Mouse (Mus musculus): Measurements from ENCODE around the gene Tuba8. TPM values are rescaled to one million over a fixed set of nuclear protein-coding genes. Genes with fewer than 3 reads are reported as not detected.

Gene Tuba8
- total and polyA plus RNA-seq, 2 experiments: 0.55 to 1.6 TPM

- Histone ChIP-seq H3K4me1 (ENCODE audit: control insufficient read depth, insufficient read depth, low read length) (peaks cover 8% of the 10 kb centered on the region), H3K27ac (replicated peaks; ENCODE audit: insufficient read depth, low read depth, low read length) (no peak overlapping the region), H3K79me2 (ENCODE audit: control insufficient read depth, insufficient read depth, low read length) (no peaks in the 10 kb centered on the region), H3K36me3 (ENCODE audit: control insufficient read depth, insufficient read depth, low read length) (peaks cover 8% of the 10 kb centered on the region), H3K4me3 (ENCODE audit: insufficient read depth, low read depth, low read length) (no peak overlapping the region), H3K27me3 (ENCODE audit: control insufficient read depth, insufficient read depth, low read length) (no peaks in the 10 kb centered on the region), H3K9ac (ENCODE audit: low read depth, low read length) (no peak overlapping the region)
- no peak for DNase-seq (ENCODE audit: extremely low read depth, low read depth, low spot score)
- TF ChIP-seq POLR2A (IDR thresholded peaks at IDR 0.05; ENCODE audit: extremely low read depth, insufficient read depth, low read length): no peak
- TF ChIP-seq CTCF (IDR thresholded peaks at IDR 0.05; ENCODE audit: low read depth, low read length): no peak
- WGBS: 95% methylated on average over 5 of the region's 5 CpGs
Observed at GRCm38 (mm10) chr6:121202026-121202425, 8.5 kb upstream of the Tuba8 start.

DNA sequence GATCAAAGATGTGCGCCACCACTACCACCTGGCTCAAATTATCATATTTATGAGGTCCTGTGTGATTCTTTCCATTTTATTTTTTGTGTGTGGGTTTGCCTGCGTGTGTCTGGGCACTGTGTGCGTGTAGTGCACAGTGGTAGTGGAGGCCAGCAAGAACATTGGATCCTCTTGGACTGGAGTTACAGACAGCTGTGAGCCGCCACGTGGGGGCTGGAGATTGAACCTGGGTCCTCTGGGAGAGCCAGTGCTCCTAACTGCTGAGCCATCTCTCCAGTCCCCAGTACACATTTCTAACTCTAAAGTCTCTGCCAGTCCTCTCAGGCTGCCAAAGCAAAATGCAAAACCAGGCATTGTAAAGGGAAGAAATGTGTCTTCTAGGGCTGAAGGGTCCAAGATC lies 4.0 kb upstream of the Tuba8 start:
- peaks cover 8% of the 10 kb centered on the region for H3K36me3 ChIP-seq (ENCODE audit: control insufficient read depth, insufficient read depth, low read length)
- no peak overlapping the region for H3K27ac ChIP-seq (replicated peaks; ENCODE audit: insufficient read depth, low read depth, low read length)
- H3K27me3 ChIP-seq (ENCODE audit: control insufficient read depth, insufficient read depth, low read length): no peaks in the 10 kb centered on the region
- peaks cover 4% of the 10 kb centered on the region for H3K4me1 ChIP-seq (ENCODE audit: control insufficient read depth, insufficient read depth, low read length)
- 92% methylated on average over 5 of the region's 5 CpGs for WGBS
- TF ChIP-seq POLR2A (IDR thresholded peaks at IDR 0.05; ENCODE audit: extremely low read depth, insufficient read depth, low read length) (no peak), CTCF (IDR thresholded peaks at IDR 0.05; ENCODE audit: low read depth, low read length) (no peak)
- H3K79me2 ChIP-seq (ENCODE audit: control insufficient read depth, insufficient read depth, low read length): no peaks in the 10 kb centered on the region
- no peak overlapping the region for H3K4me3 ChIP-seq (ENCODE audit: insufficient read depth, low read depth, low read length)
- DNase-seq (ENCODE audit: extremely low read depth, low read depth, low spot score): no peak
- H3K9ac ChIP-seq (ENCODE audit: low read depth, low read length): no peak overlapping the region

DNA sequence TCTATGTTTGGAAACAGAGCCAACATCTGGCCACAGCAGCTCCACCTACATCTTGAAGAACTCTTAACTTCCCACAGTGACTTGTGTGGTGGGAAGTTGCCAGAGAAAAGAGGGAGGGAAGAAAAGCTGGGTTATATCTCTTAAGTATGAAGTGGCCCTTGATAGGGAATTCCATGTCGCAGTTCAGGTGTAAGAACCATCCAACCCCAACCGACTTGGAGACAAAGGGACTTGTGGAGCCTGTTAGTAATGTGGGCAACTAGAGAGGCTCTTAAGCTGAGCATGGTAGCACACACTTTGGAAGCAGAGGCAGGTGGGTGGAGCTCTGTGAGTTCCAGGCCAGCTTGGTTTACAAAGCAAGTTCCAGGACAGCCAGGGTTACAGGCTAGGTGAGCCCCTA lies 912 bp upstream of the Tuba8 start:
- H3K9ac ChIP-seq (ENCODE audit: low read depth, low read length): no peak overlapping the region
- TF ChIP-seq POLR2A (IDR thresholded peaks at IDR 0.05; ENCODE audit: extremely low read depth, insufficient read depth, low read length) (no peak), CTCF (IDR thresholded peaks at IDR 0.05; ENCODE audit: low read depth, low read length) (no peak)
- H3K27ac ChIP-seq (replicated peaks; ENCODE audit: insufficient read depth, low read depth, low read length): no peak overlapping the region
- peaks cover 6% of the 10 kb centered on the region for H3K4me1 ChIP-seq (ENCODE audit: control insufficient read depth, insufficient read depth, low read length)
- 91% methylated on average over 2 of the region's 2 CpGs for WGBS
- no peak for DNase-seq (ENCODE audit: extremely low read depth, low read depth, low spot score)
- H3K79me2 ChIP-seq (ENCODE audit: control insufficient read depth, insufficient read depth, low read length): no peaks in the 10 kb centered on the region
- H3K36me3 ChIP-seq (ENCODE audit: control insufficient read depth, insufficient read depth, low read length): peaks cover 2% of the 10 kb centered on the region; the same call in 1 of the 2 replicates
- H3K4me3 ChIP-seq (ENCODE audit: insufficient read depth, low read depth, low read length): no peak overlapping the region
- H3K27me3 ChIP-seq (ENCODE audit: control insufficient read depth, insufficient read depth, low read length): no peaks in the 10 kb centered on the region

- H3K9ac ChIP-seq (ENCODE audit: low read depth, low read length): peak overlapping the region; percentile 14; the same call in 1 of the 2 replicates
- H3K4me3 ChIP-seq (ENCODE audit: insufficient read depth, low read depth, low read length): peak overlapping the region; percentile 42
- H3K27ac ChIP-seq (replicated peaks; ENCODE audit: insufficient read depth, low read depth, low read length): no peak overlapping the region
- H3K27me3 ChIP-seq (ENCODE audit: control insufficient read depth, insufficient read depth, low read length): no peaks in the 10 kb centered on the region
- TF ChIP-seq CTCF (IDR thresholded peaks at IDR 0.05; ENCODE audit: low read depth, low read length) (no peak), POLR2A (IDR thresholded peaks at IDR 0.05; ENCODE audit: extremely low read depth, insufficient read depth, low read length) (no peak)
- no peaks in the 10 kb centered on the region for H3K36me3 ChIP-seq (ENCODE audit: control insufficient read depth, insufficient read depth, low read length)
- DNase-seq (ENCODE audit: extremely low read depth, low read depth, low spot score): no peak
- WGBS: 2% methylated on average over 12 of the region's 12 CpGs
- H3K4me1 ChIP-seq (ENCODE audit: control insufficient read depth, insufficient read depth, low read length): peaks cover 6% of the 10 kb centered on the region
- H3K79me2 ChIP-seq (ENCODE audit: control insufficient read depth, insufficient read depth, low read length): no peaks in the 10 kb centered on the region
Observed at GRCm38 (mm10) chr6:121210926-121211289, 412 bp downstream of the Tuba8 start.

DNA sequence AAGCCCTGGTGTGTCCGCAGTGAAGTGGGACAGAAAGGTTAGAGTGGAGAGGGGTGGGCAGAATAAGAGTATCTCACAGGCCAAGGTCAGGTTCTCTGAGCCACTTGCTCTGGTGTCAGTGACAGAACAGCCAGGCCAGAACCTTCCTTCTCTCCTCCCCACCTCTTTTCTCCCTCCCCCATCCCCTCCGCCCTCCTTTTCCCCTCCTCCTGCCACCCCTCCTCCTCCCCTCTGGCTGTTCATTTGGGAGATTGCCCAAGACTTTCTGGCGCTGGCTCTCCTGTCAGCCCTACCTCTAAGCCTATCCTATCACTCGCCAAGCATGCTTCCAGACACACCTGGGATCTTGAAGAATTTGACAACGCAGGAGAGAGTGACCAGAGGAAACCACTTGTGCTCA lies 1.2 kb downstream of the Tuba8 start:
- 21% methylated on average over 5 of the region's 5 CpGs for WGBS
- H3K36me3 ChIP-seq (ENCODE audit: control insufficient read depth, insufficient read depth, low read length): no peaks in the 10 kb centered on the region
- H3K27ac ChIP-seq (replicated peaks; ENCODE audit: insufficient read depth, low read depth, low read length): no peak overlapping the region
- no peak overlapping the region; the same call in 1 of the 2 replicates for H3K4me3 ChIP-seq (ENCODE audit: insufficient read depth, low read depth, low read length)
- TF ChIP-seq CTCF (IDR thresholded peaks at IDR 0.05; ENCODE audit: low read depth, low read length) (no peak), POLR2A (IDR thresholded peaks at IDR 0.05; ENCODE audit: extremely low read depth, insufficient read depth, low read length) (no peak)
- peak; percentile 39 for DNase-seq (ENCODE audit: extremely low read depth, low read depth, low spot score)
- peaks cover 6% of the 10 kb centered on the region for H3K4me1 ChIP-seq (ENCODE audit: control insufficient read depth, insufficient read depth, low read length)
- H3K27me3 ChIP-seq (ENCODE audit: control insufficient read depth, insufficient read depth, low read length): no peaks in the 10 kb centered on the region
- no peak overlapping the region for H3K9ac ChIP-seq (ENCODE audit: low read depth, low read length)
- H3K79me2 ChIP-seq (ENCODE audit: control insufficient read depth, insufficient read depth, low read length): no peaks in the 10 kb centered on the region

DNA sequence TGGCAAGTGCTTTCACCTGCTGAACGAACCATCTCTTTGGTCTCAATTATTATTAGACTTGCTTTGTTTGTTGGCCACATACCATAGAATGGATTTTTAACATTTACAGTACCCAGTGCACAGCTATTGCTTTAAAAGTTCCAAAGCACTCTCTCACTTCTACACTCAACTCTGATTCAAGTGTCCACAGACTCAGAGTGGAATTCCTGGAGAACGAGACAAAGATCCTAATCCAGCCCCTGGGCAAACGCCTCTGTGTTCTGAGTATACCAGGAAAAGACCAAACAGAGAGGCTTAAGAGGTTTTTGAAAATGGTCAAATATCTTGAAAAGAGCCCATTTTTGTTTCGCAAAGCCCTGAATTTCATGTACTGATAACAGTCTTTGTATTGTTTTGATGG lies 2.5 kb downstream of the Tuba8 start:
- no peak for DNase-seq (ENCODE audit: extremely low read depth, low read depth, low spot score)
- Histone ChIP-seq H3K9ac (ENCODE audit: low read depth, low read length) (no peak overlapping the region), H3K4me1 (ENCODE audit: control insufficient read depth, insufficient read depth, low read length) (peaks cover 6% of the 10 kb centered on the region), H3K79me2 (ENCODE audit: control insufficient read depth, insufficient read depth, low read length) (no peaks in the 10 kb centered on the region), H3K27me3 (ENCODE audit: control insufficient read depth, insufficient read depth, low read length) (no peaks in the 10 kb centered on the region), H3K27ac (replicated peaks; ENCODE audit: insufficient read depth, low read depth, low read length) (no peak overlapping the region), H3K36me3 (ENCODE audit: control insufficient read depth, insufficient read depth, low read length) (no peaks in the 10 kb centered on the region), H3K4me3 (ENCODE audit: insufficient read depth, low read depth, low read length) (no peak overlapping the region)
- 89% methylated on average over 4 of the region's 4 CpGs for WGBS
- TF ChIP-seq POLR2A (IDR thresholded peaks at IDR 0.05; ENCODE audit: extremely low read depth, insufficient read depth, low read length): no peak
- no peak for TF ChIP-seq CTCF (IDR thresholded peaks at IDR 0.05; ENCODE audit: low read depth, low read length)

Measured in liver, adult 2 months (tissue).